In genomic region chr14:48358487-48359159, GRCm38 (mm10) we compare ENCODE assay signal across 8 mouse cellular contexts.
A peak's percentile ranks its signal among the peaks of the same experiment; 100 is the strongest.
DNase-seq lines count a peak whose midpoint lies in the region; ATAC-seq lines count a peak whose summit lies in the region.
"Had no signal": no experiment of that assay in that cellular context is flagged by ENCODE, and none has a peak within 500 bp of the region (broad histone marks: within the 10 kb centered on the region; RNA-seq: fewer than 3 reads in every experiment).

No protein-coding gene starts in this region.

- no peaks in the 10 kb centered on the region for H3K36me3 ChIP-seq in midbrain, embryonic 16.5 days (ENCODE audit: control insufficient read depth, insufficient read depth, low read length)
- H3K36me3 ChIP-seq: embryonic facial prominence, embryonic 13.5 days had no signal

- H3K4me2 ChIP-seq in midbrain, embryonic 16.5 days (ENCODE audit: low read length) = no peak overlapping the region
- H3K4me2 ChIP-seq: embryonic facial prominence, embryonic 13.5 days had no signal

- no peak overlapping the region for H3K27ac ChIP-seq in midbrain, embryonic 16.5 days (ENCODE audit: low read length)
- H3K27ac ChIP-seq: embryonic facial prominence, embryonic 13.5 days had no signal

- ATAC-seq in midbrain, embryonic 16.5 days = peak; percentile 78

- no peaks in the 10 kb centered on the region for H3K9me3 ChIP-seq in midbrain, embryonic 16.5 days (replicated peaks; ENCODE audit: control insufficient read depth, low read length, poor library complexity, severe bottlenecking)
- H3K9me3 ChIP-seq: embryonic facial prominence, embryonic 13.5 days had no signal

- H3K4me3 ChIP-seq in midbrain, embryonic 16.5 days (ENCODE audit: low read depth, low read length) = no peak overlapping the region
- H3K4me3 ChIP-seq: embryonic facial prominence, embryonic 13.5 days had no signal

- H3K4me1 ChIP-seq in midbrain, embryonic 16.5 days (ENCODE audit: control insufficient read depth, insufficient read depth, low read length) = no peaks in the 10 kb centered on the region

- WGBS in midbrain, embryonic 16.5 days = 45% methylated on average over 12 of the region's 12 CpGs

- DNase-seq in right cerebral cortex, adult 2 months (ENCODE audit: low spot score in 2 of 2) = peak; percentile 62 to 67
- no peak for DNase-seq in right cerebral cortex, postnatal 4 days
- peak; percentile 22 for DNase-seq in cerebellum, adult 11 months
- DNase-seq in fibroblast of lung, adult 2 months (ENCODE audit: low read depth) = peak; percentile 17
- peak; percentile 35 for DNase-seq in layer of hippocampus, adult 9-10 months (ENCODE audit: low spot score)
- no peak for DNase-seq in testis, postnatal 10 days (ENCODE audit: low spot score)

- H3K9ac ChIP-seq in midbrain, embryonic 16.5 days (ENCODE audit: low read depth, low read length) = 0 out of 2 replicates have a peak overlapping the region, but pooled peaks have one; percentile 34
- H3K9ac ChIP-seq: embryonic facial prominence, embryonic 13.5 days had no signal

- peaks cover 3% of the 10 kb centered on the region for H3K27me3 ChIP-seq in midbrain, embryonic 16.5 days (ENCODE audit: control insufficient read depth, insufficient read depth, low read depth, low read length)

Comparison
In these comparisons a context has a peak if more than half of its experiments do, and no peak if none do; other contexts are left out.
1. DNase-seq: peak in right cerebral cortex, adult 2 months (2 of 2), cerebellum, adult 11 months (single experiment), fibroblast of lung, adult 2 months (single experiment) and layer of hippocampus, adult 9-10 months (single experiment); none in right cerebral cortex, postnatal 4 days (single experiment) and testis, postnatal 10 days (single experiment).